Mouse (Mus musculus): ENCODE data around the gene Glis2. TPM values are rescaled to one million over a fixed set of nuclear protein-coding genes. Genes with fewer than 3 reads are reported as not detected.

Glis2 gene
- polyA plus RNA-seq, 1 experiment from 2014 or later, result 7.3 TPM

Other genes starting within 250 kb of the Glis2 start
- gene Adcy9, start 174.2 kb upstream of the Glis2 start, polyA plus RNA-seq (2016; fragmentation: Nextera tagmentation; extraction: Ambion mirVana), result 1.1 and 1.6 TPM in 2 replicates
- gene Srl, start 52.9 kb upstream of the Glis2 start, polyA plus RNA-seq (2016; fragmentation: Nextera tagmentation; extraction: Ambion mirVana), result 5.1 and 5.6 TPM in 2 replicates
- 13.3 and 14.3 TPM in 2 replicates for gene Tfap4, start 34.9 kb upstream of the Glis2 start, polyA plus RNA-seq (2016; fragmentation: Nextera tagmentation; extraction: Ambion mirVana)
- gene Pam16, start 30.3 kb downstream of the Glis2 start, polyA plus RNA-seq (2016; fragmentation: Nextera tagmentation; extraction: Ambion mirVana), result 76.2 and 81.9 TPM in 2 replicates
- gene Vasn, start 45.2 kb downstream of the Glis2 start, polyA plus RNA-seq (2016; fragmentation: Nextera tagmentation; extraction: Ambion mirVana), result 4.7 and 5.0 TPM in 2 replicates
- 69.2 and 74.2 TPM in 2 replicates for gene Dnaja3, start 45.3 kb downstream of the Glis2 start, polyA plus RNA-seq (2016; fragmentation: Nextera tagmentation; extraction: Ambion mirVana)
- 11.3 and 11.9 TPM in 2 replicates for gene Coro7, start 85.1 kb downstream of the Glis2 start, polyA plus RNA-seq (2016; fragmentation: Nextera tagmentation; extraction: Ambion mirVana)
- gene Nmral1, start 124.6 kb downstream of the Glis2 start, polyA plus RNA-seq (2016; fragmentation: Nextera tagmentation; extraction: Ambion mirVana), result 50.0 and 53.0 TPM in 2 replicates
- 40.9 and 42.5 TPM in 2 replicates for gene Hmox2, start 131.6 kb downstream of the Glis2 start, polyA plus RNA-seq (2016; fragmentation: Nextera tagmentation; extraction: Ambion mirVana)
- gene Cdip1, start 195.6 kb downstream of the Glis2 start, polyA plus RNA-seq (2016; fragmentation: Nextera tagmentation; extraction: Ambion mirVana), result 24.9 and 25.7 TPM in 2 replicates
- 0.13 and 0.16 TPM in 2 replicates for gene 4930562C15Rik, start 240.7 kb downstream of the Glis2 start, polyA plus RNA-seq (2016; fragmentation: Nextera tagmentation; extraction: Ambion mirVana)

Measured in liver, embryonic 12.5 days (tissue).